Comparison of ENCODE assay signal across 1 mouse cellular context in genomic region chr10:51456369-51456768, GRCm38 (mm10).
TF ChIP-seq lines count a peak whose summit lies in the region.

No protein-coding gene starts in this region.

TF ChIP-seq in CH12.LX, 34 proteins besides CTCF, POLR2A, EP300 and RAD21 (continued from another document):
- TF ChIP-seq MAX (IDR thresholded peaks at IDR 0.05; ENCODE audit: low read length) (no peak), JUN (IDR thresholded peaks at IDR 0.05; ENCODE audit: insufficient read depth, low read depth, low read length) (no peak), KAT2A (IDR thresholded peaks at IDR 0.05; ENCODE audit: insufficient replicate concordance, low read length) (no peak), ZNF384 (IDR thresholded peaks at IDR 0.05; ENCODE audit: low read depth, low read length) (no peak)
